Mouse (Mus musculus): Measurements from ENCODE around the gene Lrrn1.

Lrrn1 gene

DNA sequence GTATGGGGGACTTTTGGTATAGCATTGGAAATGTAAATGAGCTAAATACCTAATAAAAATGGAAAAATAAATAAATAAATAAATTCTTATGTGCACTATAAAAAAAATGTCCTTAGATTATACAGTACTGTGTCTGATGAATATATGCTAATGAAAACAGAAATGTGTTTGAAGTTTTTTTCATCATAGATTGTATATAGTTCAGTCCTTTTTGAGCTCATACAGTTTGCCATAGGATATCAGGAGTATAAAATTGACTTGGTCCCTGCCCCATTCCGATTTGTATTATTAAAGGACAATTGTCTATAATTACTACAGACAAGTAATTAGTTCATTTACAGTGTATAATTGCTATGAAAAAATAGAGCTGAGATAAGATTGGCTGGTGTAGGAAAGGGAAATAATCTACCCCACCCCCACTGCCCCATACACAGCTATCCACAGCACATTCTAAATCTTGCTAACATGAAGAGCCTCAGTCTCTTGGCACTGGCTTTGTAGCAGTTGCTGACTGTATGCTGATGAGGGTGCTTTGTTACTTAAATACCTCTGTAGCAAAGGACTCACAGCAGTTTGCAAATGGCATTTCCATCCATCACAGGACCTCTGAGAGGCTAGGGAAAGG, 54.3 kb downstream of the Lrrn1 start:
- no peak for DNase-seq

DNA sequence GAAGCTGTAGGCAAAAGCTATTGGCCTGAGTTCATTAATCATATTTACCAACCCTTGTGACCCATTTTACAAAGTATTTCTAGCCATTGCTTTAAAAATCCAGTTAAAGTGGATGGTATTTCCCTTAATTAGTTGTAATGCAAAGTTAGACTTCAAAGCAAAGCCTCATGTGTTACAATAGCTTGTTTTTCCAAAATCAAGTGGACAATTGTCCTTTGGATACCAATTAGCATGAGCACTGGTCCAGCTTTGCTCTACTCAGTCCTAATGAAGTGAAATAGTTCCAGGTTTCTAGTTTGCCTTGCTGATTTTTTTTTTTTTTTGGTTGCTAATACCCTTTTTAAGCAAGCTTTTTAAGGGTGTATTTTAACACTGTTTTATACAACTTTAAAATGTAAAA, 75.6 kb downstream of the Lrrn1 start:
- no peak for DNase-seq

DNA sequence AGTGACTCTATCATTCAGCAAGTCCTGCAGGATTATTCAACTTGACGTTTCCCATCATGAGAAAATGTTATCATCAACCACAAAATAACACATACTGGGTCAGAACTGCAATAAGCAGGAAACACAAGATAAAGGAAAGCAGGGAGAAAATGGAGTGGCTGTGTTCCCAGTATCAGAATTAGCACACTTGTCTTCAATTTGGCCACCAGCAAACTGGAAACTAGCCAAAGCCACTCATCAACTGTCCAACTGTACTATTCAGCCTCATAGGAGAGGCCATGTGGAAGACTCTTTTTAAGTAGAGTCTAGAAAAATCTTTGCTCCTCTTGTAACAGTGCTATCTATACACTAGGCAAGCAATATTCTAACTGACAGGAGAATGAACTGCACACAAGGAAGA, 84.7 kb downstream of the Lrrn1 start:
- DNase-seq: peak; percentile 17

All from cerebellum, adult 8-10 months (tissue).